Mouse (Mus musculus): ENCODE measurements at regions not wholly inside any gene's neighbourhood (a gene's known extent, or its start where the extent isn't known, plus 50 kb on each side); places are given as distances from the start of the nearest gene placed in this dataset.
A peak's percentile ranks its signal among the peaks of the same experiment; 100 is the strongest.

DNA sequence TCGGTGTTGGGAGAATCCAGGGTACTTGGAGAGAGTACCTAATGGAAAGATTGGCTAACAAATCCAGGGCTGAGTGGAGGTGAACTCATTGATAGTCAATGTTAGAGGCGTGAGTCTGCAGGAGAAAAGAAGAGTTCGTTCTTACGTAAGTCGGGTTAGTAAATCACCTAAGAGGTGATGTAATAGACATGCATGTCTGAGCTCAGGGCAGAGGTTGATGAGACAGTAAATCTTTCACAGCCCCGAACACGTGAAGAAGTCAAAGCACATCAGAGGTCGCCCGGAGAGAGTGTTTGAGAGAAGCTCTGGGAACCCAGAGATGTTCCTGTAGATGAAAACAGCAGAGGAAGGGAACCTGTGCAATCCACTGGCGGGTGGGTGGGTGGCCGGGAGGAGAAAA lies 76.2 kb upstream of the Prdm1 start:
- H3K9me3 ChIP-seq (ENCODE audit: control insufficient read depth, low read length), result no peaks in the 10 kb centered on the region
- no peaks in the 10 kb centered on the region for H3K36me3 ChIP-seq (ENCODE audit: control insufficient read depth, insufficient read depth, low read length)
- no peaks in the 10 kb centered on the region for H3K27me3 ChIP-seq (ENCODE audit: control insufficient read depth, insufficient read depth, low read length)
- no peak overlapping the region for H3K27ac ChIP-seq (replicated peaks; ENCODE audit: low read depth, low read length)
- no peak for TF ChIP-seq POLR2A (IDR thresholded peaks at IDR 0.05; ENCODE audit: borderline replicate concordance, extremely low read depth, insufficient read depth, insufficient read length)
- DNase-seq (ENCODE audit: low spot score), result no peak
- no peak overlapping the region for H3K4me2 ChIP-seq (replicated peaks; ENCODE audit: low read depth, low read length, severe bottlenecking)
- no peaks in the 10 kb centered on the region for H3K4me1 ChIP-seq (ENCODE audit: control insufficient read depth, insufficient read depth, low read length)
- WGBS, result 75% methylated on average over 11 of the region's 11 CpGs
- H3K9ac ChIP-seq (ENCODE audit: low read depth, low read length, severe bottlenecking), result no peak overlapping the region
- no peak overlapping the region for H3K4me3 ChIP-seq (replicated peaks; ENCODE audit: low read length)
- ATAC-seq (ENCODE audit: low FRiP score, low read depth), result no peak

DNA sequence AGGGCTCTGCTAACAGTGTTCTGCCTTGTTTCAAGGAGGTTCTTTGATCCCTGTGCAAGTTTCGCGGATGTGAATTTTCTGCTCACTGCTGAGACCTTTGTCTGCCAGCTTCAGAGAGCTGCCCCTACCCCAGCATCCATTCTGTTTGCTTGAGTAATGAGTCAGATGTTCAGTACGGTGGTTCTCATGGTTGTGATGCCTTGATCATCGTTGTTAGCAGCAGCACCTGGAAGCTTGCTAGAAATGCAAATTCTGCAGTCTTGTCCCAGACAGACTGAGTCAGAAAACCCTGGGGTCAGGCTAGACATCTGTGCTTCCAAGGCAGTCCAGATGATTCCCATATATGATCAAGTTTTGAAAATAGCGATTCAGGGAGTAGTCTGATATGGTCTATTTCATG lies 75.2 kb upstream of the Prdm1 start:
- Histone ChIP-seq H3K4me1 (ENCODE audit: control insufficient read depth, insufficient read depth, low read length) (peaks cover 5% of the 10 kb centered on the region; the same call in 1 of the 2 replicates), H3K9ac (ENCODE audit: low read depth, low read length, severe bottlenecking) (no peak overlapping the region), H3K27ac (replicated peaks; ENCODE audit: low read depth, low read length) (no peak overlapping the region), H3K27me3 (ENCODE audit: control insufficient read depth, insufficient read depth, low read length) (no peaks in the 10 kb centered on the region), H3K9me3 (ENCODE audit: control insufficient read depth, low read length) (no peaks in the 10 kb centered on the region), H3K4me3 (replicated peaks; ENCODE audit: low read length) (no peak overlapping the region), H3K36me3 (ENCODE audit: control insufficient read depth, insufficient read depth, low read length) (no peaks in the 10 kb centered on the region), H3K4me2 (replicated peaks; ENCODE audit: low read depth, low read length, severe bottlenecking) (no peak overlapping the region)
- no peak for TF ChIP-seq POLR2A (IDR thresholded peaks at IDR 0.05; ENCODE audit: borderline replicate concordance, extremely low read depth, insufficient read depth, insufficient read length)
- 76% methylated on average over 5 of the region's 5 CpGs for WGBS
- ATAC-seq (ENCODE audit: low FRiP score, low read depth) (no peak), DNase-seq (ENCODE audit: low spot score) (no peak)

DNA sequence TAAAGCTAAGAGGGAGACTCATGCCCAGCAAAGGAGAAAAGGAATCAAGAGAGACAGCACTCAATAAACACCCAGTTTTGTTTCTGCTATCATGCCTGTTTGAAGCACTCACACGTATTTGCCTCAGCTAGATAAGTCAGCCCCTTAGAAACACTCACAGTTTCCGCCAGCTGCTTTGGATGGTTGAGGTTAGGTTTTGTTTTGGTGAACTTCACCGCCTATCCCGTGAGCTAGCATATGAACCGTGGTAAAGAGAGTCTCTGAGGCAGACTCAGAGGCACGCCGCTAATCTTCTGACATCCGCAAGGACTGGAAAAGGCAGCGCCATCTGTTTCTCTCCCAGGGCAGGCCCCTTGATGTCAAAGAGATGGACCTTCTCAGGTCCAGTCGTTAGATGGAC lies 73.2 kb upstream of the Prdm1 start:
- Histone ChIP-seq H3K4me1 (ENCODE audit: control insufficient read depth, insufficient read depth, low read length) (peaks cover 5% of the 10 kb centered on the region; the same call in 1 of the 2 replicates), H3K27me3 (ENCODE audit: control insufficient read depth, insufficient read depth, low read length) (no peaks in the 10 kb centered on the region), H3K27ac (replicated peaks; ENCODE audit: low read depth, low read length) (no peak overlapping the region), H3K4me3 (replicated peaks; ENCODE audit: low read length) (no peak overlapping the region), H3K4me2 (replicated peaks; ENCODE audit: low read depth, low read length, severe bottlenecking) (no peak overlapping the region), H3K9me3 (ENCODE audit: control insufficient read depth, low read length) (no peaks in the 10 kb centered on the region), H3K9ac (ENCODE audit: low read depth, low read length, severe bottlenecking) (no peak overlapping the region), H3K36me3 (ENCODE audit: control insufficient read depth, insufficient read depth, low read length) (no peaks in the 10 kb centered on the region)
- no peak for TF ChIP-seq POLR2A (IDR thresholded peaks at IDR 0.05; ENCODE audit: borderline replicate concordance, extremely low read depth, insufficient read depth, insufficient read length)
- DNase-seq (ENCODE audit: low spot score), result no peak
- no peak for ATAC-seq (ENCODE audit: low FRiP score, low read depth)
- WGBS, result 57% methylated on average over 10 of the region's 10 CpGs

DNA sequence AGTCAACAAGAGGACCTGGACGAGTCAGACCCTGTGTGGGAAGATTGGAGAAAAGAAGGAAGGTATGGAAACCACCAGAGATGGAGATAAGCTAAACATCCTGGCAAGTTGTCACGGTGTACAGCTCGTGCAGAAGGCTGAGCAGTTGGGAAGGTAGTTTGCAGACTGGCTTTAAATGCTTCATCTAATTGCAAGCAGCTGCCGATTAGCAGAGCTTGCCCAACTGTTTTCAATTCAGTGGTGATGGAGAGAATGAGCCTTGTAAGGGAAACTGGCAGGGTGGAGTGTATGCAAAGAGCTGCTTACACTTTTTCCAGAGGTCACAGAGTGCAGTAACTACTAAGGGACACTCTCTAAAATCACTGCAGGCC lies 71.6 kb upstream of the Prdm1 start:
- Histone ChIP-seq H3K4me3 (replicated peaks; ENCODE audit: low read length) (no peak overlapping the region), H3K36me3 (ENCODE audit: control insufficient read depth, insufficient read depth, low read length) (no peaks in the 10 kb centered on the region), H3K27ac (replicated peaks; ENCODE audit: low read depth, low read length) (no peak overlapping the region), H3K9me3 (ENCODE audit: control insufficient read depth, low read length) (no peaks in the 10 kb centered on the region), H3K4me2 (replicated peaks; ENCODE audit: low read depth, low read length, severe bottlenecking) (peak overlapping the region; percentile 25; the same call in 1 of the 2 replicates), H3K4me1 (ENCODE audit: control insufficient read depth, insufficient read depth, low read length) (peaks cover 5% of the 10 kb centered on the region; the same call in 1 of the 2 replicates), H3K27me3 (ENCODE audit: control insufficient read depth, insufficient read depth, low read length) (no peaks in the 10 kb centered on the region), H3K9ac (ENCODE audit: low read depth, low read length, severe bottlenecking) (no peak overlapping the region)
- peak; percentile 34; the same call in 1 of the 2 replicates for ATAC-seq (ENCODE audit: low FRiP score, low read depth)
- 12% methylated on average over 4 of the region's 4 CpGs for WGBS
- no peak for TF ChIP-seq POLR2A (IDR thresholded peaks at IDR 0.05; ENCODE audit: borderline replicate concordance, extremely low read depth, insufficient read depth, insufficient read length)
- DNase-seq (ENCODE audit: low spot score), result peak; percentile 68

DNA sequence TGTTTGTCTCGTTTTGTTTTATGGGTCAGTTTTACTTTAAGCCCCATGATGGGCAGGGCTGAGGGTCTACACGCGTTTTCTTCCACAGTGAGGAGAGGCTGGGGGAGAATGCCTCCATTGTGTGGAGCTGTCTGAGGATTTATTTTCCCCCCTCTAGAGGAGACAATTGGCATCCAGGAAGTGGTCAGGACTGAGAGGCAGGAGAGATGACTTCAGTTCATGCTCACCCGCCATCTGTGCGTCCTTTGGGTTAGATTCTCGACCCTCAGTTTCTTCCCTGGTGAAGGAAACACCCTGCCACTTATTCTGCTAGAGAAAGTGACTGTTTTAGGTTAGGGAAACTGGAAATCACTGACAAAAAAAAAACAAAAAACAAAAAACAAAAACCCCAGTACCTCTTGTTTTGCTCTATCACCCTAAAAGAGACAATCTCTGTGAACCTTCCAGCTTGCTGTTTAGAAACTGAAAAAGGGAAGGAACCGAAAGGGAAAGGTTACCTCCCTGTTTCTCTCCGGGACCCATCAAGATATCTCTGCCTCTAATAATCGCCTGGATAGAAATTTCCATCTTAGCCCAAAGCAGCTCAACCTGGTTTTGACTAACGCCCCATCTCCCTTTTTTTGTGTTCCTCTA lies 71.1 kb upstream of the Prdm1 start:
- ATAC-seq (ENCODE audit: low FRiP score, low read depth) (no peak), DNase-seq (ENCODE audit: low spot score) (no peak)
- peak overlapping the region; percentile 25; the same call in 1 of the 2 replicates for H3K4me2 ChIP-seq (replicated peaks; ENCODE audit: low read depth, low read length, severe bottlenecking)
- H3K4me3 ChIP-seq (replicated peaks; ENCODE audit: low read length), result no peak overlapping the region
- H3K9me3 ChIP-seq (ENCODE audit: control insufficient read depth, low read length), result no peaks in the 10 kb centered on the region
- no peaks in the 10 kb centered on the region for H3K27me3 ChIP-seq (ENCODE audit: control insufficient read depth, insufficient read depth, low read length)
- no peaks in the 10 kb centered on the region for H3K36me3 ChIP-seq (ENCODE audit: control insufficient read depth, insufficient read depth, low read length)
- TF ChIP-seq POLR2A (IDR thresholded peaks at IDR 0.05; ENCODE audit: borderline replicate concordance, extremely low read depth, insufficient read depth, insufficient read length), result no peak
- H3K4me1 ChIP-seq (ENCODE audit: control insufficient read depth, insufficient read depth, low read length), result peaks cover 5% of the 10 kb centered on the region; the same call in 1 of the 2 replicates
- WGBS, result 35% methylated on average over 10 of the region's 10 CpGs
- H3K9ac ChIP-seq (ENCODE audit: low read depth, low read length, severe bottlenecking), result no peak overlapping the region
- no peak overlapping the region for H3K27ac ChIP-seq (replicated peaks; ENCODE audit: low read depth, low read length)

All from limb, embryonic 14.5 days (tissue).